Mouse (Mus musculus): Measurements from ENCODE around the gene Thumpd3.

Thumpd3 gene

GRCm38 (mm10) chr6:113036463-113037175 is 9.4 kb upstream of the Thumpd3 start:
- no peak for DNase-seq (ENCODE audit: low read depth, low spot score)

GRCm38 (mm10) chr6:113037946-113038734 is 7.9 kb upstream of the Thumpd3 start:
- DNase-seq (ENCODE audit: low read depth, low spot score) = peak; percentile 12

- DNase-seq (ENCODE audit: low read depth, low spot score) = no peak
Observed at GRCm38 (mm10) chr6:113038735-113039058, 7.3 kb upstream of the Thumpd3 start.

- DNase-seq (ENCODE audit: low read depth, low spot score) = no peak
Observed at GRCm38 (mm10) chr6:113040319-113040718, 5.7 kb upstream of the Thumpd3 start.

- no peak for DNase-seq (ENCODE audit: low read depth, low spot score)
Observed at GRCm38 (mm10) chr6:113041215-113041990, 4.6 kb upstream of the Thumpd3 start.

GRCm38 (mm10) chr6:113045575-113045974 is 450 bp upstream of the Thumpd3 start:
- no peak for DNase-seq (ENCODE audit: low read depth, low spot score)

- peak; percentile 15 for DNase-seq (ENCODE audit: low read depth, low spot score)
Observed at GRCm38 (mm10) chr6:113047016-113047746, 1.2 kb downstream of the Thumpd3 start.

- DNase-seq (ENCODE audit: low read depth, low spot score) = no peak
Observed at GRCm38 (mm10) chr6:113048371-113048770, 2.3 kb downstream of the Thumpd3 start.

- no peak for DNase-seq (ENCODE audit: low read depth, low spot score)
Observed at GRCm38 (mm10) chr6:113049159-113049558, 3.1 kb downstream of the Thumpd3 start.

GRCm38 (mm10) chr6:113052972-113053371 is 6.9 kb downstream of the Thumpd3 start:
- DNase-seq (ENCODE audit: low read depth, low spot score) = no peak

GRCm38 (mm10) chr6:113054552-113055107 is 8.6 kb downstream of the Thumpd3 start:
- DNase-seq (ENCODE audit: low read depth, low spot score) = no peak

- no peak for DNase-seq (ENCODE audit: low read depth, low spot score)
Observed at GRCm38 (mm10) chr6:113060892-113061563, 15.0 kb downstream of the Thumpd3 start.

GRCm38 (mm10) chr6:113062253-113062652 is 16.2 kb downstream of the Thumpd3 start:
- DNase-seq (ENCODE audit: low read depth, low spot score) = no peak

GRCm38 (mm10) chr6:113063363-113063762 is 17.3 kb downstream of the Thumpd3 start:
- no peak for DNase-seq (ENCODE audit: low read depth, low spot score)

- no peak for DNase-seq (ENCODE audit: low read depth, low spot score)
Observed at GRCm38 (mm10) chr6:113065186-113065585, 19.2 kb downstream of the Thumpd3 start.

GRCm38 (mm10) chr6:113069154-113069553 is 23.1 kb downstream of the Thumpd3 start:
- DNase-seq (ENCODE audit: low read depth, low spot score) = no peak

GRCm38 (mm10) chr6:113075261-113075660 is 29.2 kb downstream of the Thumpd3 start:
- peak; percentile 30 for DNase-seq (ENCODE audit: low read depth, low spot score)

- peak; percentile 89 for DNase-seq (ENCODE audit: low read depth, low spot score)
Observed at GRCm38 (mm10) chr6:113076012-113076685, 30.1 kb downstream of the Thumpd3 start.

- DNase-seq (ENCODE audit: low read depth, low spot score) = peak; percentile 89
Observed at GRCm38 (mm10) chr6:113076686-113077516, 30.9 kb downstream of the Thumpd3 start, which contains the start of gene Setd5. Gene Setd5 (plus strand): TSS chr6:113077365.
